Mouse (Mus musculus): ENCODE measurements around the gene Cnot8. TPM values are rescaled to one million over a fixed set of nuclear protein-coding genes. Genes with fewer than 3 reads are reported as not detected.
"Not testable (repeated sequence)": the region's sequence is repeated elsewhere in the genome, so short reads cannot be mapped to it uniquely, and the experiment has no call there.

Cnot8 gene
- 68.3 and 78.0 TPM in 2 replicates for polyA plus RNA-seq (2012; rRNA removed)

DNA sequence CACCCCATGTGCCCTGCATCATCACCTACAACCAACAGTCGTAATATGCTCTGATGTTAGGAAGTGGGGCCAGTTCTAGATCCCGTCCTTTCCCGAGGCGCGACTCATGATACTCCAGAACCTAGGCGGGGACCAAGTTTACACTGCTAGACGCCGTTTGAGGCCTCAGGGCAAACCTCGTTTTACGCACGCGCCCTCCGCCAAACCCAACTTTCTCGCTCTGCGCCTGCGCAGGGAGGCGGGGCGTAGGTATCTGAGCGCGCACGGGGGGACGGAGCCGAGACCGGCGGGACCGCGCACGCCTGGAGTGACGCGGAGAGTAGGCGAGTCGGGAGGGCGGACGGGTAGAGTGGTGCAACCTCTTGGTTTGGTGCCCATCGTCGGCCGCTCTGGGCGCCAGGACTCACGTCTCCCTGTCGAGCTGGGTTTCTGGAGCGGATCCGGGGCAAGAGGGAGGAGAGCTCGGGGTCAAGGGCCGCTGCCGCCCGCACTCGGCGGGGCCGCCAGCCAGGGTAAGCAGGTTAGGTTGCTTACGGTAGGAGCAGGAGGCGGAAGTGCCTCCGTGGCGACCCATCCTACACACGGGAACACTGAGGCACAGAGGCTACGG lies at the start of gene Cnot8:
Cnot8 (plus strand) TSS at position 457 of the 610 bp plus-strand sequence.
- peak; percentile 96 for DNase-seq (ENCODE audit: low spot score)

- no peak for DNase-seq (ENCODE audit: low spot score)
These were observed 46.5 kb upstream of the Cnot8 start for GRCm38 (mm10) chr11:58057455-58057854.

DNA sequence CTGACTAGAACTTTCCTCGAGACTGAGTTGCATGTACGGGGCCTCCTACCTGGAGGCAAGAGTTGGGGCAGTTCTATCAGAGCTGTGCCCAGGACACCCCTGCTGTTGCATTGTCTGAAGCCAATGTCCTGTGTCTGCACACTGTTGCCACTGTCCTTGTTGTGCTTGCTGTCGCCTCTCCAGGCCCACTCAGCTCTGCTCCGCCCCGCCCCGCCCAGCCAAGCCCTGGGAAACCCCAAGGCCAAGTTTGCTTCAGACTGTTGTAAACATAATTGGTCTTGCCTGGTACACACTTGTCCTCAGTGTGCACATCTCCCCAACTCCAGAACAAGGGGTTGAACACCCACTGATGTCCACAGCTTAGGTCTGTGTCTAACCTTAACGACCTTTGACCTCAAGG lies 44.2 kb upstream of the Cnot8 start:
- DNase-seq (ENCODE audit: low spot score): not testable (repeated sequence)

DNA sequence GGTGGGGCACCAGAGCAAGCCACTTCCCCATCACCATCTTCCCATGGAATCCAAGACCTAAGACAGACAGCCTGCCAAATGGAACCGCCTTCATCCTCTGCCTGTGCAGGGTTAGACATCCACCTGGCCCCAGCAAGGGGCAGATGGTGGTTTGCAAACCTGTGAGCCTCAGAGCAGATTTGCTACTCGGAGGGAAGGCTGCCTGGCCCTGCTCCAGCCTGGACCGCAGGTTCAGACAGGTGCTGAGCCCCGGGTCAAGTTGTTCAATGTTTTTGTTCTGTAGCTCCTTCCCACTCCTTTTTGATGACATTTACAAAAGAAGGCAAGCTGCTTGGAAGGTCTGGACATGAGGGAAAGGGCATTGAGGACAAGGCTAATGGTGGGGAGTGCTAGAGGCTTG lies 42.7 kb upstream of the Cnot8 start:
- DNase-seq (ENCODE audit: low spot score): not testable (repeated sequence)

- DNase-seq (ENCODE audit: low spot score): no peak
These were observed 41.4 kb upstream of the Cnot8 start for GRCm38 (mm10) chr11:58062586-58062985.

GRCm38 (mm10) chr11:58065025-58065424 lies 38.9 kb upstream of the Cnot8 start:
- DNase-seq (ENCODE audit: low spot score): no peak

GRCm38 (mm10) chr11:58072978-58073377 lies 31.0 kb upstream of the Cnot8 start:
- DNase-seq (ENCODE audit: low spot score): no peak

DNA sequence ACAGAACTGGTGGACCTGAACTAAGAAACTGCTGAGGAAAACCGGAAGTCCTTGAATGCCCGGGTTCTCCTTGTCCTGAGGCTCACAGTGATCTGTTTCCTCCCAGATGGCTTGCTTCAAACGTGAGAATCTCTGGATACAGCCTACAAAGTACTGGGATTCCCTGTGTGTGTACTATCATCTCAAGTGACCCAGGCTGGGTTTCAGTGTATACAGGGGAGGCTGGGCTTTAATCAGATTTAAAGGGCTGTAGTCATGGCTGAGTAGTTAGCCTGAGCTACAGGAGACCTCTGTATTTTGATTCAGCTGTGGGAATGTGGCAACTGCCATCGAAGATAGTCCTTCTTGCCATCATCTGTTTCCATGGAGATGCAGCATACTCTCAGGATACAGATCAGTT lies 26.7 kb upstream of the Cnot8 start:
- DNase-seq (ENCODE audit: low spot score): no peak

GRCm38 (mm10) chr11:58081716-58082115 lies 22.2 kb upstream of the Cnot8 start:
- DNase-seq (ENCODE audit: low spot score): no peak

DNA sequence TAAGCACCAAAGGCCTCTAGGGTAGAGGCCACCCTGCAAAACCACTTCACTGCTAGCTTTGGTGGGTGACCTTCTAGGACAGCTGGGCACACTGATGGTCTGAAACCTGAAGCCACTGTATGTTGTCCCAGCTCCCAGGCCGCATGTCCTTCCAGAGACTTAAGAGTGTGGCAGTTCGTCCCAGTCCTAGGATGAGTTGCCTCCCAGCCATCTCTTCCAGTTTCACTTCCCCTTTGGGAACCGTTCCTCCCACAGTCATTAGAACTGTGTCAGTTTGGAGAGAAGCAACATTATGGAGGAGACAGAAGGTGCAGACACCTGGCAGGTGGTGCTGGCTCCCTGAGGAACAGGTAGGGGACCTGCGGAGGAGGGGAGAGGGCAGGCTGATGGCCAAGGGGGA lies 11.4 kb upstream of the Cnot8 start:
- no peak for DNase-seq (ENCODE audit: low spot score)

- no peak for DNase-seq (ENCODE audit: low spot score)
These were observed 10.9 kb upstream of the Cnot8 start, which contains the start of gene Gm12248 for GRCm38 (mm10) chr11:58093021-58093528. TSS of gene Gm12248 (minus strand) at chr11:58093134.

DNA sequence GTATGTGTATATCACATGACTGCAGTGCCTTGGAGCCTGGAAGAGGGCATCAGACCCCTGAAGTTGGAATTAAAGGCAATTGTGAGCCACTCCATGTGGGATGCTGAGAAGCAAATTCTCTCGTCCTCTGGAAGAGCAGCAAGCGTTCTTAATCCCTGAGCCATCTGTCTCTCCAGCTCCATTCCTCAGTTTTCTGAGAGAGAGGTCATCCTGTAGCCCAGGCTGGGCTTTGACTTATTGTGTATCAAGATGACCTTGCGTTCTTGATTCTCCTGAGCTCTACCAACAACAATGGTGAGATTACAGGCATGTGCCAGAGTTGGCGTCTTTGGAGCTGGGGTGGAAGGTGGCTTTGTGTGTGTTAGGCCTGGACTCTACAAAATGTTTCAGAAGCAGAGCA lies 9.2 kb upstream of the Cnot8 start:
- DNase-seq (ENCODE audit: low spot score): no peak

DNA sequence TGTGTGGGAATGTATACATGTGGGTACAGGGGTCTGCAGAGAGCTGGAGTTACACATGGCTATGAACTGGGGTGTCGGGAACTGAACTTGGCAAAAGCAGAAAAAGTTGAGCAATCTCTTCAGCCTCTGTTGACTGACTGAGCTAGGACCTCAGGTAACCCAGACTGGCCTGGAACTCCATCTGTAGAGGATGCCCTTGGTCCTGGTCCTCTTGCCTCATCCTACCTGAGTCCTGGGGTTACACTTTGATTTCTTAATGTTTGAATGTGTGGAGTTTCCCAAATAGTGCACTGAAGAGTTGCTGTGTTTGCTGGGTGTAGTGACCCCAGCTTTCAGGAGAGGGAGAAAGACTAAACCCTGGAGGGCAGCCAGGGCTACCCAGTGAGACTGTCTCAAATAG lies 8.4 kb upstream of the Cnot8 start:
- DNase-seq (ENCODE audit: low spot score): no peak

- DNase-seq (ENCODE audit: low spot score): no peak
These were observed 7.8 kb upstream of the Cnot8 start for GRCm38 (mm10) chr11:58096160-58096559.

GRCm38 (mm10) chr11:58096821-58097620 lies 6.9 kb upstream of the Cnot8 start:
- DNase-seq (ENCODE audit: low spot score): no peak

- peak; percentile 44 for DNase-seq (ENCODE audit: low spot score)
These were observed 6.2 kb upstream of the Cnot8 start for GRCm38 (mm10) chr11:58097621-58098365.

DNA sequence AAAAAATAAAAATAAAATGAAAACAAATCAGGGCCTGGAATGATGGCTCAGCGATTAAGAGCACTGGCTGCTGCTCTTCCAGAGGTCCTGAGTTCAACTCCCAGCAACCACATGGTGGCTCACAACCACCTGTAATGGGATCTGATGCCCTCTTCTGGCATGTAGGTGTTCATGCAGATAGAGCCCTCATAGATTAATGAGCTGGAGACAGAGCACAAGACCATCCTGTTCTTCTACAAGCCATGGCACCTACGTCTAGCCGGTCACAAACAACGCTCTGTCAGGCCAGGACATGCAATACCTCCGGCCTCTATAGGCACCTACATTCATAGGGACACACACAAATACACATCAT lies 5.6 kb upstream of the Cnot8 start:
- DNase-seq (ENCODE audit: low spot score): not testable (repeated sequence)

DNA sequence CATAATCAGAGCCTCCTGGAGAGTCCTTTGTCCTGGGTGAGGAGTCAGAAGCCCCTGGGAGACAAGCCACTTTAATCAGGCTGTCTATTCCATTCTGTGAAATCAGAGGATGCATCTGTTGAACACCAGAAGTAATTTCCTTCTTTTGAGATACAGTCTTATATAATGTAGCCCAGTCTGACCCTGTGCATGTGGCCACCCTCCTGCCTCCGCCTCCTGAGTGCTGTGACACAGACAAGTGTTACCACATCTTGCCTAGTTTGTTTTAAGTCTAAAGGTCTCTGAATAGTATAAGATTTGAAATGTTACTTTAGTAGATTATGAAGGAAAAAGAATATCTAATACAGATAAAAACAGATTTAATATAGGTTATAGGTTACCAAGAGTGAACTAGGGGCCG lies 3.9 kb upstream of the Cnot8 start:
- no peak for DNase-seq (ENCODE audit: low spot score)

GRCm38 (mm10) chr11:58101194-58101720 lies 2.7 kb upstream of the Cnot8 start:
- no peak for DNase-seq (ENCODE audit: low spot score)

DNA sequence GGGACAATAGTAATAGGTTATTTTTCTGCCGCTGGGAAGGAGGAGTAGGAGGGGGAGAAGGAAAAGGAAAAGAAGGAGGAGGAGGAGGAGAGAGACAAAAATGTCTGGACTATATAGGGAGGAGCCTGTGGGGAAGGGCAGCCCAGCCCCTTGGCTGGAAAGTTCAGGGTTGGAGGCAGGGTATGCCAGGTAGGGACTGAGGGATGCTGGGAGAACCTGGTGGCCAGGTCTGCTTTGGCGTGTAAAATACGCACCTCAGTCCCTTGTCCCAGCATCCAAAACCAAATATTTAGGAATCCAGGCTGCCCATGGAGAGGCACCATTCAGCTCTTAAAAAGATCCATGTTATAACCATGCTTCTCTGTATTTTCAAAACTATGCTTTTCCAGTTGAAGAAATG lies 1.8 kb upstream of the Cnot8 start:
- DNase-seq (ENCODE audit: low spot score): no peak

- DNase-seq (ENCODE audit: low spot score): no peak
These were observed 1.2 kb upstream of the Cnot8 start for GRCm38 (mm10) chr11:58102581-58103343.

DNA sequence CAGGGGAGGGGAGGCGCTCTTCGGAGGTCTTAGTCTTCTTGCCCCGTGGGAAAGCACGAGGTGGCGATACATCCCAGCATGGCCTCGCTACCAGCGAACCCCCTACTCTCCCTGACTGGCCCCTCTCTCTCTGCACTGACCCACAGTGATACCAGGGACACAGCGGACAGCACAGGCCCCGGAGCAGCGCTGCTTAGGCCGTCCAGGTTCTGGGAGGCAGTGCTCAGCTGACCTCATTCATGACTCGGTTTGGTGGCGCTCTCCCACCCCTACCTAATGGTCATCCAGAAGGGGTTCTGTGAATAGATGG lies 654 bp upstream of the Cnot8 start:
- no peak for DNase-seq (ENCODE audit: low spot score)

All from urinary bladder, adult 2 months (tissue).